Mouse (Mus musculus): ENCODE data around the gene Siae. TPM values are rescaled to one million over a fixed set of nuclear protein-coding genes. Genes with fewer than 3 reads are reported as not detected.

The Siae gene
- polyA plus RNA-seq, 1 experiment from 2014 or later: 14.9 TPM

DNA sequence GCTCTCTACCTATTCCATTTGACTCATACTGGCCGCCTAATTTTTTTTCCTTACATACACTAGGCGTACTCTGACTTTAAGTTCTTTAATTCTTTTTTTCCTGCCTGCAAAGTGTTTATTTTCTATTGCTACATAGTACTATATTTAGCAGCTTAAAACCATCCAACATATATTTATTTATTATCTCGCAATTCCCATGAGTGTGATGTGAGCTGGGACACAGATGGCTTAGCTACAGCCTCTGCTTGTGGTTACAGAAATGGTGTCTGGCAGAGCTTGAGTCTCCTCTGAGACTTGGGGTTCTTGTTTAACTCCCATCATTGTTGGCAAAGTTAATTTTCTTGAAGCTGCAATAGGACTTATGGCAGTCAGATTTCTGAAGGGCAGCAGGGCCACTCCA is 83.2 kb downstream of the Siae start:
- Histone ChIP-seq H3K9ac (ENCODE audit: low read length) (no peak overlapping the region), H3K36me3 (ENCODE audit: control insufficient read depth, insufficient read depth, low read length) (no peaks in the 10 kb centered on the region), H3K4me1 (replicated peaks; ENCODE audit: control insufficient read depth, insufficient read depth, low read length) (peaks cover 17% of the 10 kb centered on the region; the same call in 1 of the 2 replicates), H3K9me3 (ENCODE audit: control insufficient read depth, low read length) (no peaks in the 10 kb centered on the region), H3K4me3 (ENCODE audit: low read length) (no peak overlapping the region), H3K4me2 (ENCODE audit: low read depth, low read length) (no peak overlapping the region), H3K27me3 (ENCODE audit: control insufficient read depth, insufficient read depth, low read depth, low read length) (no peaks in the 10 kb centered on the region), H3K27ac (ENCODE audit: low read length) (peak overlapping the region; percentile 48)
- peak; percentile 86 for ATAC-seq (ENCODE audit: low read depth)
- 46% methylated on average over 3 of the region's 3 CpGs for WGBS

DNA sequence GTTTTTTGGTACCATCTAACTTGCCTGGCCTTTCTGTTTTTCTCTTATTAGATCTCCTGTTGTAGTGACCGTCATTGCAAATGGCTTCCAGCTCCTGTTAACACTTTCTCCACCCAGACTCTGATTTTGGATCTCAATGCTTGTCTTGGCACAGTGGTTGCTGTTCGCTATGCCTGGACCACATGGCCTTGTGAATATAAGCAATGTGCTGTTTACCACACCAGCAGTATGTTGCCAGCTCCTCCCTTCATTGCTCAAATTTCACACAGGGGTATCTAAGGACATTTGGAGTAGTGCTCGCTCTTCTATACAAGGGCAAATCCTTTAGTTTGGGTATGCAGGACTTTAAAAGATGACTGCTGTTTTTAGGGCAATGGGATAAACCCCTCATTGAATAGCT is 90.7 kb downstream of the Siae start:
- peaks cover 33% of the 10 kb centered on the region for H3K36me3 ChIP-seq (ENCODE audit: control insufficient read depth, insufficient read depth, low read length)
- H3K9me3 ChIP-seq (ENCODE audit: control insufficient read depth, low read length): no peaks in the 10 kb centered on the region
- no peak overlapping the region for H3K27ac ChIP-seq (ENCODE audit: low read length)
- H3K9ac ChIP-seq (ENCODE audit: low read length): no peak overlapping the region
- no peaks in the 10 kb centered on the region; the same call in 1 of the 2 replicates for H3K4me1 ChIP-seq (replicated peaks; ENCODE audit: control insufficient read depth, insufficient read depth, low read length)
- no peaks in the 10 kb centered on the region for H3K27me3 ChIP-seq (ENCODE audit: control insufficient read depth, insufficient read depth, low read depth, low read length)
- H3K4me2 ChIP-seq (ENCODE audit: low read depth, low read length): no peak overlapping the region
- WGBS: 58% methylated on average over 3 of the region's 3 CpGs
- no peak for ATAC-seq (ENCODE audit: low read depth)
- no peak overlapping the region for H3K4me3 ChIP-seq (ENCODE audit: low read length)

DNA sequence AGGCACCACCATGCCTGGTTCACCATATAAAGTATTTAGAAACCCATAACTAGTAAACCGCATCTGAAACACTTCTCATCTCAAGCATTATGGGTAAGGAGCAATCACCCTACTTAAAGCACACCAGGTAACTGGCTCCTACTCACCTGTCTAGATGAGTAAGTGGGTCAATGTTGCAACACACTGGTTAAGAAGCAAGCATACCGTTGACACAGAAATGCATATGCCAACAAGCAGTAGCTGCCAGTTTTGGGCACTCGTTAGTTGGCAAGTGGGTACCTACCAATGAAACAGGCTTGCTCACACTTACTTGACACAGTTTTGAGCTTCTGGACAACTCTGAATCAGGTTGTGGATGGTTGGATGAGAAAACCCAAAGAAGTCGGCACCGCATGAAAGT is 95.1 kb downstream of the Siae start:
- ATAC-seq (ENCODE audit: low read depth): no peak
- H3K27me3 ChIP-seq (ENCODE audit: control insufficient read depth, insufficient read depth, low read depth, low read length): no peaks in the 10 kb centered on the region
- H3K4me1 ChIP-seq (replicated peaks; ENCODE audit: control insufficient read depth, insufficient read depth, low read length): peaks cover 3% of the 10 kb centered on the region; the same call in 1 of the 2 replicates
- WGBS: 96% methylated on average over 5 of the region's 5 CpGs
- no peak overlapping the region for H3K9ac ChIP-seq (ENCODE audit: low read length)
- H3K4me2 ChIP-seq (ENCODE audit: low read depth, low read length): no peak overlapping the region
- no peak overlapping the region for H3K4me3 ChIP-seq (ENCODE audit: low read length)
- no peak overlapping the region for H3K27ac ChIP-seq (ENCODE audit: low read length)
- H3K9me3 ChIP-seq (ENCODE audit: control insufficient read depth, low read length): no peaks in the 10 kb centered on the region
- H3K36me3 ChIP-seq (ENCODE audit: control insufficient read depth, insufficient read depth, low read length): peaks cover 54% of the 10 kb centered on the region

DNA sequence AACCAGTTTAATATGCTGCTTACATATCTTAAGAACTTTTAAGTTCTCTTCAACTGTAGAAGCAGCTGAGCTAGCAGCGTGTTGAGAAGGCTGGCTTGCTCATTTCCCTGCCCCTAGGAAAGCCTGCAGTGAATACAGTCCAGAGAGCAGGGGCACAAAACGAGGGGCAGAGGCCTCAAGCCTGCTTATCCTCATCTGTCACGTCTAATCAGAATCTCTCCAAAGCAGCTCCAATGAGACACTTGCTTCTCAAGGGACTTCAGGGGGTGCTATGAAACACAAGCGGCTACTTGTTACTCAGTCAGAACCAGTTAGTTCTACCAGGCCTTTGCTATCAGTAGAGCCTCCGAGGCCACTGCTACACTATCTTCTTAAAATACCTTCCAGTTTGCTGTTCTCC is 98.3 kb downstream of the Siae start:
- WGBS: 91% methylated on average over 5 of the region's 5 CpGs
- Histone ChIP-seq H3K4me1 (replicated peaks; ENCODE audit: control insufficient read depth, insufficient read depth, low read length) (peaks cover 5% of the 10 kb centered on the region; the same call in 1 of the 2 replicates), H3K9me3 (ENCODE audit: control insufficient read depth, low read length) (no peaks in the 10 kb centered on the region), H3K27me3 (ENCODE audit: control insufficient read depth, insufficient read depth, low read depth, low read length) (no peaks in the 10 kb centered on the region), H3K36me3 (ENCODE audit: control insufficient read depth, insufficient read depth, low read length) (peaks cover 44% of the 10 kb centered on the region), H3K4me3 (ENCODE audit: low read length) (no peak overlapping the region), H3K9ac (ENCODE audit: low read length) (no peak overlapping the region), H3K27ac (ENCODE audit: low read length) (no peak overlapping the region), H3K4me2 (ENCODE audit: low read depth, low read length) (no peak overlapping the region)
- ATAC-seq (ENCODE audit: low read depth): no peak

DNA sequence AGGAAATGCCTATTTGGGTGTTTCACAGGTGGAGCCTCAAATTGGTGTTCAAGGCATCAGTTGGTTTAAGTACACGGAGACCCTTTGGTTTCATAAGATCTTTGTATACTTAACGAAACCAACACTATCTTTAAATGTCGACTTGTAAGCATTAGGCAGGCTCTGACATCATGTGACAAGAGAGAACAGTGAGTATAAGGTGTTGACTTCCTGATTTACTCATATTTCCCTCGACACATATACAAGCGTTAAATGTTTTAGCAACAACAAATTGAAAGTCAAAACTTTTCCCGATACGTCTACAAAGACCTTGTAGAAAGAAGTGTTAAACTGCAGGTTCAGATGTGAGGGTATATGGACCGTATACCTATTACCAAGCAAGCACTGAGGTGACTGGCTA is 100.5 kb downstream of the Siae start:
- WGBS: 41% methylated on average over 8 of the region's 8 CpGs
- no peak for ATAC-seq (ENCODE audit: low read depth)

DNA sequence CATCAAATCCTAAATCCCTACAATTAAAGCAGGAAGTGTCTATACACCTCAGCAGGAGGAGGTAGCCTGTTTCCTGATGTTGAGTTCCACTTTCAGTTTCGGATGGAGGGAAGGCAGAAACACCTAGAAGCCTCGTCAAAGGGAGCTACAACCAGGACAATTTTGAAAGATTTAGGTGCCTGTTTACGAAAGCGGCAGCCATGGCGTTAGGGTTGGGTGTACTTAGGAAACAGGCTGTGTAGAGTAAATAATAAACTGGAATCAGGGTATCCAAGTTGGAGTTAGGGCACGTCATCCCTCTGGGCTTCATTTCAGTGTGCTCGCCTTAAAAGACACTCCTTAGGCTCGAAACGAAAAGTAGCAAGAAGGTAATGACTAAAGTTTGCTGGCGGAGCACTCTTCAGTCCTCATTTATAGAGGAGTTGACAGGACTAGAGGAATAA is 101.0 kb downstream of the Siae start:
- ATAC-seq (ENCODE audit: low read depth): peak; percentile 35
- Histone ChIP-seq H3K27ac (ENCODE audit: low read length) (peak overlapping the region; percentile 90), H3K36me3 (ENCODE audit: control insufficient read depth, insufficient read depth, low read length) (peaks cover 19% of the 10 kb centered on the region), H3K27me3 (ENCODE audit: control insufficient read depth, insufficient read depth, low read depth, low read length) (no peaks in the 10 kb centered on the region), H3K4me2 (ENCODE audit: low read depth, low read length) (peak overlapping the region; percentile 70), H3K4me3 (ENCODE audit: low read length) (peak overlapping the region; percentile 83), H3K9ac (ENCODE audit: low read length) (peak overlapping the region; percentile 85), H3K9me3 (ENCODE audit: control insufficient read depth, low read length) (no peaks in the 10 kb centered on the region), H3K4me1 (replicated peaks; ENCODE audit: control insufficient read depth, insufficient read depth, low read length) (peaks cover 5% of the 10 kb centered on the region; the same call in 1 of the 2 replicates)
- 1% methylated on average over 10 of the region's 10 CpGs for WGBS

More for the DNA sequence above, 100.5 kb downstream of the Siae start:
- no peak overlapping the region; the same call in 1 of the 2 replicates for H3K27ac ChIP-seq (ENCODE audit: low read length)
- peaks cover 24% of the 10 kb centered on the region for H3K36me3 ChIP-seq (ENCODE audit: control insufficient read depth, insufficient read depth, low read length)
- H3K4me1 ChIP-seq (replicated peaks; ENCODE audit: control insufficient read depth, insufficient read depth, low read length): peaks cover 5% of the 10 kb centered on the region; the same call in 1 of the 2 replicates
- H3K4me3 ChIP-seq (ENCODE audit: low read length): peak overlapping the region; percentile 83
- H3K4me2 ChIP-seq (ENCODE audit: low read depth, low read length): peak overlapping the region; percentile 70
- peak overlapping the region; percentile 85 for H3K9ac ChIP-seq (ENCODE audit: low read length)
- no peaks in the 10 kb centered on the region for H3K9me3 ChIP-seq (ENCODE audit: control insufficient read depth, low read length)
- no peaks in the 10 kb centered on the region for H3K27me3 ChIP-seq (ENCODE audit: control insufficient read depth, insufficient read depth, low read depth, low read length)

DNA sequence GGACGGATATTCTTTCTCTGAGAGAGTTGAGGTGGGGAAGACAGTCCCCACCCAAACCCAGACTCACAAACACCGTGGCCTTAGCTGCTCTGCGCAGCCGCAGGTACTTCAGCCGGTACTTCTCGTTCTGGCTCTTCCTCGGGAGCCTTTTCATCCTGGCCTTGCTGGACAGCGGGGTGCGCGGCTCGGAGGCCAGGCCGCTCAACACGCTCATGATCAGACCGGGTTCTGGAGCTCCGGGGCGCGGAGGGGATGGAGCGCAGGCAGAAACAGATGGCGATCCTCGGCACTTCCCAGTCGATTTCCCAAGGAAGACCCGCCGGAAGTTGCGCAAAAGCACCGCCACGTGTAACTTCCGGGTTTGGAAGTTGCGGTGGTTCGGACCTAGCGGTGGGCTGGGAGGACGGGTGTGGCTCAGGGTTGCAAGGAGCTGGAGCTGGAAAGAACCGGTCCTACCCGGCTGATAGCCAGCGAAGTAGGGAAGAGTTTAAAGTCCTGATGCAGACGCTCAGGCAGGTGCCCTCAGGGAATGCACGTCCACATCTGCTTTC is 101.5 kb downstream of the Siae start, which contains the start of gene Tbrg1:
Gene Tbrg1, minus strand, starts transcription at position 382 of the 551 bp plus-strand sequence.
- peak; percentile 93 for ATAC-seq (ENCODE audit: low read depth)
- Histone ChIP-seq H3K36me3 (ENCODE audit: control insufficient read depth, insufficient read depth, low read length) (peaks cover 16% of the 10 kb centered on the region), H3K27me3 (ENCODE audit: control insufficient read depth, insufficient read depth, low read depth, low read length) (no peaks in the 10 kb centered on the region), H3K27ac (ENCODE audit: low read length) (peak within 1 kb of the TSS; percentile 90), H3K9me3 (ENCODE audit: control insufficient read depth, low read length) (no peaks in the 10 kb centered on the region), H3K4me1 (replicated peaks; ENCODE audit: control insufficient read depth, insufficient read depth, low read length) (peaks cover 5% of the 10 kb centered on the region; the same call in 1 of the 2 replicates), H3K9ac (ENCODE audit: low read length) (peak within 1 kb of the TSS; percentile 85), H3K4me3 (ENCODE audit: low read length) (peak within 1 kb of the TSS; percentile 83), H3K4me2 (ENCODE audit: low read depth, low read length) (peak within 1 kb of the TSS; percentile 70)
- under 1% methylated on average over 36 of the region's 36 CpGs for WGBS

DNA sequence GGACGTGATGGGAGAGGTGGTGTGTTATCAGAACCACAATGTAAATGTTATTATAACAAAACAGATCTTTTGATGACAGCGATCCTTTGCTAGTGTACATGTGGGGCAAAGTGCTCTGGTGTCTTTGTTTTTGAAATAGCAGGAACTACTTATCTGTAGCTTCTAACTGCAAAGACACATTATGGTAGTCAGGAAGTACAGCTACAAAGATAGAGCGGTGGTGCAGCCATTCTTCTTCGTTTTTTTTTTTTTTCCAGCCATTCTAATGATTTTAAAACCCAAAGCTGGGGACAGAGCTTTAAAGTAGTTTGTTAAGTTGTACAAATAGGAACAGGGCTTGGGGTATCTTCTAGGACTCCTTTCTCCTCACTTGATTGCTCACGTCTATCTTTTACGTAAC is 103.9 kb downstream of the Siae start:
- H3K4me2 ChIP-seq (ENCODE audit: low read depth, low read length): no peak overlapping the region
- no peak overlapping the region for H3K9ac ChIP-seq (ENCODE audit: low read length)
- no peaks in the 10 kb centered on the region for H3K27me3 ChIP-seq (ENCODE audit: control insufficient read depth, insufficient read depth, low read depth, low read length)
- H3K9me3 ChIP-seq (ENCODE audit: control insufficient read depth, low read length): no peaks in the 10 kb centered on the region
- no peaks in the 10 kb centered on the region for H3K36me3 ChIP-seq (ENCODE audit: control insufficient read depth, insufficient read depth, low read length)
- H3K4me3 ChIP-seq (ENCODE audit: low read length): no peak overlapping the region
- WGBS: 66% methylated on average over 6 of the region's 6 CpGs
- ATAC-seq (ENCODE audit: low read depth): no peak
- H3K4me1 ChIP-seq (replicated peaks; ENCODE audit: control insufficient read depth, insufficient read depth, low read length): peaks cover 5% of the 10 kb centered on the region; the same call in 1 of the 2 replicates
- no peak overlapping the region for H3K27ac ChIP-seq (ENCODE audit: low read length)

DNA sequence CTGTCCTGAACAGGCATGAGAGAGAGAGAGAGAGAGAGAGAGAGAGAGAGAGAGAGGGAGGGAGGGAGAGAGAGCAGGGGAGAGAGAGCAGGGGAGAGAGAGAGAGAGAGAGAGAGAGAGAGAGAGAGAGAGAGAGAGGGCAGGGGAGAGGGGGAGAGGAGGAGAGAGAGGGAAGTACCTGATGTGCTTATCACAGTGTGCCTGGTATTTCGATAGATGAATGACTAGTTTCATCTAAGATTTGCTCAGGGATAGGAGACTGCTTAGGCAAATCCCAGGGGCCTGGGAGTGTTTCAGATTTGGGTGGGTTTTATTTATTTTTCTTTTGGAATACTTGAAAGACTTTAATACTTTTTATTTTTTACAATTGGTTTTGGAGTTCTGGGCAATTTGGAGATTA is 107.7 kb downstream of the Siae start:
- no peak overlapping the region for H3K9ac ChIP-seq (ENCODE audit: low read length)
- 54% methylated on average over 1 of the region's 1 CpGs for WGBS
- ATAC-seq (ENCODE audit: low read depth): no peak

More for the DNA sequence above, 107.7 kb downstream of the Siae start:
- H3K27me3 ChIP-seq (ENCODE audit: control insufficient read depth, insufficient read depth, low read depth, low read length): no peaks in the 10 kb centered on the region
- no peak overlapping the region for H3K27ac ChIP-seq (ENCODE audit: low read length)
- H3K36me3 ChIP-seq (ENCODE audit: control insufficient read depth, insufficient read depth, low read length): no peaks in the 10 kb centered on the region
- no peaks in the 10 kb centered on the region for H3K9me3 ChIP-seq (ENCODE audit: control insufficient read depth, low read length)
- no peak overlapping the region for H3K4me2 ChIP-seq (ENCODE audit: low read depth, low read length)
- H3K4me3 ChIP-seq (ENCODE audit: low read length): no peak overlapping the region
- H3K4me1 ChIP-seq (replicated peaks; ENCODE audit: control insufficient read depth, insufficient read depth, low read length): no peaks in the 10 kb centered on the region
